Mouse (Mus musculus): ENCODE results near the gene Dda1. TPM values are rescaled to one million over a fixed set of nuclear protein-coding genes. Genes with fewer than 3 reads are reported as not detected.
"Not testable (repeated sequence)": the region's sequence is repeated elsewhere in the genome, so short reads cannot be mapped to it uniquely, and the experiment has no call there.

The Dda1 gene
- polyA plus RNA-seq, 1 experiment from 2014 or later = 169 TPM

DNA sequence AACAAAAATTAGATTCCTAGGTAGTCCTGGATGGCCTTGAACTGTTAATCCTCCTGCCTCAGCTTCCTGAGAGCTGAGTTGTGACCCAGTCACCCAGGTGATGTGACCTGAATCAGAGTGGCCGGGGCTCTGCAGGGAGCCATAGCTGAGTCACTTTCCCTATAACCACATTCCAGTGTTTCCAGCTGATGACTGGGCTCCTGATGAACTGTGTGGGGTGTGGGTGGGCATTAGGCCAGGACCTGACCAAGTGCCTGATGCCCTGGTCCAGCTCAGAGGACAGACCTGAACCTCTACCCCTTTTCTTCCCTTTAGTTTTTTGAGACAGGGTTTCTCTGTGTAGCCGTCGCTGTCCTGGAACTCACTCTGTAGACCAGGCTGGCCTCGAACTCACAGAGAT is 36.3 kb downstream of the Dda1 start:
- H3K4me1 ChIP-seq (replicated peaks) = peaks cover 30% of the 10 kb centered on the region
- no peak overlapping the region for H3K4me3 ChIP-seq
- 94% methylated on average over 4 of the region's 4 CpGs for WGBS
- no peaks in the 10 kb centered on the region for H3K9me3 ChIP-seq
- H3K27ac ChIP-seq = no peak overlapping the region
- H3K27me3 ChIP-seq (ENCODE audit: insufficient read depth, poor library complexity, severe bottlenecking) = peaks cover 60% of the 10 kb centered on the region
- H3K36me3 ChIP-seq = no peaks in the 10 kb centered on the region
- no peak for DNase-seq (ENCODE audit: low spot score)

DNA sequence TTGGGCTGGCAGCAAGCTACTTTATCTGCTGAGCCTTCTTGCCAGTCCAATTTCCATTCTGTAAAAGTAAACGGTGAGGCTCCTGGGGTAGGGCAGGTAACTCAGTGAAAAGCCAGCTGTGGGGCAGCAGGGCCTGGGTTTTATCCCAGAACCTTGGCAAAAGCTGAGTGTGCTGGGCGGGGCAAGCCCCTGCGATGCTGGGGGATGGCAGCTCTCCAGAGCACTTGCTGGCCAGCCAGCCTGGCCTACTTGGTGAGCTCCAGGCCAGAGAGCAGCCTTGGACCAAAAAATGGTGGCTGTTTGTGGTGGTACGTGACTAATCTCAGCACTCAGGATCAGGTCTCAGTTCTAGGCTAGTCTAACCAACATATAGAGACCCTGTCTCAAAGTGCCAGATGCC is 37.0 kb downstream of the Dda1 start:
- Histone ChIP-seq H3K36me3 (no peaks in the 10 kb centered on the region), H3K27me3 (ENCODE audit: insufficient read depth, poor library complexity, severe bottlenecking) (peaks cover 66% of the 10 kb centered on the region), H3K27ac (no peak overlapping the region), H3K9me3 (no peaks in the 10 kb centered on the region), H3K4me3 (no peak overlapping the region), H3K4me1 (replicated peaks) (peaks cover 30% of the 10 kb centered on the region)
- DNase-seq (ENCODE audit: low spot score) = no peak
- WGBS = 85% methylated on average over 4 of the region's 4 CpGs

DNA sequence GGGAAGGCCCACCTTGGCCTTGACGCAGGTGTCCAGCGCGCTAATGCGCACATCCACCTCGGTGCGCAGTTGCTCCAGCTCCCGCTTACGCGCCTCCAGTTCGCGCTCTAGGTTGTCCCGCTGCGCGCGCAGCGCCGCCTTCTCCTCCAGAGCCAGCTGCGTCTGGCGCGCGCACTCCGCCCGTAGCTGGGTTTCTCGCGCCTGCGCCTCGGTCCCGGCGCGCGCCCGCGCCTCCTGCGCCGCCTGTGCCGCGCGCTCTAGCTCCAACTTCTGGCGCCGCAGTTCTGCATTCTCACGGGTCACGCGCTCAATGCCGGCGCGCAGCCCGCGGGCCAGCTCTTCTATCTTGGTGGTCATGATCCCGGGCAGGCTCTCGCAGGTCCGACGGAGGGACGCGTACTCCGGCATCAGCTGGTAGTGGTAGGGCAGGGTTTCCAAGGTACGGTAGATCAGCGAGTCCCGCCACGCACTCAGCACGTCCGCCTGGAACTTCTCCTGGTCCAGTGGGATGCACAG is 38.6 kb downstream of the Dda1 start:
- no peaks in the 10 kb centered on the region for H3K36me3 ChIP-seq
- peak; percentile 84 for DNase-seq (ENCODE audit: low spot score)
- peaks cover 76% of the 10 kb centered on the region for H3K27me3 ChIP-seq (ENCODE audit: insufficient read depth, poor library complexity, severe bottlenecking)
- H3K9me3 ChIP-seq = no peaks in the 10 kb centered on the region
- H3K4me1 ChIP-seq (replicated peaks) = peaks cover 38% of the 10 kb centered on the region
- peak overlapping the region; percentile 50; the same call in 1 of the 2 replicates for H3K27ac ChIP-seq
- WGBS = under 1% methylated on average over 61 of the region's 61 CpGs
- peak overlapping the region; percentile 57 for H3K4me3 ChIP-seq

DNA sequence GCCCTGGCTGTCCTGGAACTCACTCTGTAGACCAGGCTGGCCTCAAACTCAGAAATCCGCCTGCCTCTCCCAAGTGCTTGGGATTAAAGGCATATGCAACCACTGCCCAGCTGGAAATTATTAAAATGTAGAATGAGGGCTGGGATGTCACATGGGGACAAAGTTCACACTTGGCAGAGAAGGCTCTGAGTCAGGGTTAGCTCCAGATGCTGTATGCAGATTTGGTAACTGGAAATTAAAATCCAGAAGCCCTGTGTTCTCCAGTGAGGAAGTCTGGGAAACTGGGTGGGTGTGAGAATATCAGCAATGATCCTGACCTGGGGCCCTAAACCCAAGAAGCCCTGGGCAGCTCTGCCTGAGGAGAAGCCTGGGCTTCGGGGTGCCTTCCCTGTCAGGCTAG is 40.3 kb downstream of the Dda1 start:
- H3K4me1 ChIP-seq (replicated peaks) = peaks cover 37% of the 10 kb centered on the region
- WGBS = 69% methylated on average over 2 of the region's 2 CpGs
- no peak for DNase-seq (ENCODE audit: low spot score)
- no peak overlapping the region for H3K27ac ChIP-seq
- H3K4me3 ChIP-seq = peak overlapping the region; percentile 24; the same call in 1 of the 2 replicates
- H3K27me3 ChIP-seq (ENCODE audit: insufficient read depth, poor library complexity, severe bottlenecking) = peaks cover 76% of the 10 kb centered on the region
- no peaks in the 10 kb centered on the region for H3K9me3 ChIP-seq
- H3K36me3 ChIP-seq = no peaks in the 10 kb centered on the region

DNA sequence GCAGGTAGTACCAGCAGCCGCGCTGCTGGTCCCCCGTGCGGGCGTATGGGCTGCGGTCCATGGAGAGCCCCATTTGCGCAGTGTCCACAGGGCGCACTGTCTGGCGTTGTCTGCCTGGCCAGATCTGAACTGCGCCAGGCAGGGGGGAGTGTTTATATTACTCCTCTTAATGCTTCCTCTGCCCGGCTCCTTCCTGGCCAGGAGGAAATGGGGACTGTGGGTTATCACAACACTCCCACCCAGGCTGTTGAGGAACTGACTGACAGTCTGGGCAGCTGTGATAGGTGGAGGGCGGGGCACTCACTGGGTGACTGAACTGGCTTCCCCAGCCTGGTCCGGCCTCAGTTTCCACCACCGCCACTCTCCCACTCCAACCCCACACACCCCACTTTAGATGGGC is 42.6 kb downstream of the Dda1 start, which contains the start of gene Plvap:
Gene Plvap, minus strand, starts transcription at position 109 of the 400 bp plus-strand sequence.
- H3K27me3 ChIP-seq (ENCODE audit: insufficient read depth, poor library complexity, severe bottlenecking) = peaks cover 52% of the 10 kb centered on the region
- 69% methylated on average over 14 of the region's 14 CpGs for WGBS

DNA sequence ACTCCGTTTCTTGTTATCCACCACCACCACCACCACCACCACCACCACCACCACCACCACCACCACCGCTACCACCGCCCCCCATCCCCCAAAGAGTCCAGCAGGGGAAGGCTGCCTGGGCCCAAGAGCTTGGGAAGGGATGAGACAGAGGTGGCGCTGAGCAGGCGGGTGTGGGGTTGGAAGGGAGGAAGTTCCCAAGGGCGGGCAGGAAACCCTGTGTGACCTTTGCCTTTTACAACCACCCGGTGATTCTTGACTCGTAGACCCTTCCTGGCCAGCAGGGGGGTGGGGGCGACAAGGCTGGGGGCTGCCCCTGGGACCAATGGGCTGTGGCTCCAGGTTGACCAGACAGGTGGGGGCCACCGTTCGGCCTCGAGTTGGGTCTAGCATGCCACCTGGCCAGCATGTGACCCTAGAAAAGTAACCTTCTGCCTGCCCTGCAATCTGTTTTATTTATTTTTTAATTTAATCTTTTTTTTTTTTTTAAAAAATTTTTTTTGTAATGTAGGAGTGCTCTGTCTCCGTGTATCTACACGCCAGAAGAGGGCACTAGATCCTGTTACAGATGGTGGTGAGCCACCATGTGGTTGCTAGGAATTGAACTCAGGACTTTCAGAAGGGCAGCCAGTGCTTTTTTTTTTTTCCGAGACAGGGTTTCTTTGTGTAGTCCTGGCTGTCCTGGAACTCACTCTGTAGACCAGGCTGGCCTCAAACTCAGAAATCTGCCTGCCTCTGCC is 44.2 kb downstream of the Dda1 start:
- WGBS = 70% methylated on average over 15 of the region's 15 CpGs
- Histone ChIP-seq H3K4me3 (no peak overlapping the region), H3K4me1 (replicated peaks) (peaks cover 40% of the 10 kb centered on the region), H3K9me3 (no peaks in the 10 kb centered on the region), H3K36me3 (no peaks in the 10 kb centered on the region), H3K27me3 (ENCODE audit: insufficient read depth, poor library complexity, severe bottlenecking) (peaks cover 37% of the 10 kb centered on the region), H3K27ac (no peak overlapping the region)
- DNase-seq (ENCODE audit: low spot score) = no peak

More for the DNA sequence above, 42.6 kb downstream of the Dda1 start, which contains the start of gene Plvap:
- Histone ChIP-seq H3K4me3 (peak within 1 kb of the TSS; percentile 24), H3K9me3 (no peaks in the 10 kb centered on the region), H3K4me1 (replicated peaks) (peaks cover 40% of the 10 kb centered on the region), H3K36me3 (no peaks in the 10 kb centered on the region), H3K27ac (peak within 1 kb of the TSS; percentile 35; the same call in 1 of the 2 replicates)
- DNase-seq (ENCODE audit: low spot score) = no peak

DNA sequence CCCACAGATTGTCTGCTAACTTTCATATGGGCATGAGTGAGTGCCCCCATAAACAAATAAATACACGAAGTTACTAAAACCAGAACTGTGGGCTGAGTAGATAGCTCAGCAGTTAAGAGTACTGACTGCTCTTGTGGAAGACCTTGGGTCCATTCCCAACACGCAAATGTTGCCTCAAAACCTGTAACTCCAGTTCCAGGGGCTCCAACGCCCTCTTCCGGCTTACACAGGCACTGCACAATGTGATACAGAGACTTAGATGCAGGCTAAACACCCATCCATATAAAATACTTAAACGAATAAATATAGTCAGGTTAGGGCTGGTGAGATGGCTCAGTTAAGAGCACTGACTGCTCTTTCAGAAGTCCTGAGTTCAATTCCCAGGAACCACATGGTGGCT is 46.0 kb downstream of the Dda1 start:
- Histone ChIP-seq H3K36me3 (no peaks in the 10 kb centered on the region), H3K27ac (no peak overlapping the region), H3K9me3 (no peaks in the 10 kb centered on the region), H3K4me3 (no peak overlapping the region), H3K27me3 (ENCODE audit: insufficient read depth, poor library complexity, severe bottlenecking) (peaks cover 19% of the 10 kb centered on the region), H3K4me1 (replicated peaks) (peaks cover 36% of the 10 kb centered on the region)
- 78% methylated on average over 5 of the region's 5 CpGs for WGBS
- DNase-seq (ENCODE audit: low spot score) = no peak

DNA sequence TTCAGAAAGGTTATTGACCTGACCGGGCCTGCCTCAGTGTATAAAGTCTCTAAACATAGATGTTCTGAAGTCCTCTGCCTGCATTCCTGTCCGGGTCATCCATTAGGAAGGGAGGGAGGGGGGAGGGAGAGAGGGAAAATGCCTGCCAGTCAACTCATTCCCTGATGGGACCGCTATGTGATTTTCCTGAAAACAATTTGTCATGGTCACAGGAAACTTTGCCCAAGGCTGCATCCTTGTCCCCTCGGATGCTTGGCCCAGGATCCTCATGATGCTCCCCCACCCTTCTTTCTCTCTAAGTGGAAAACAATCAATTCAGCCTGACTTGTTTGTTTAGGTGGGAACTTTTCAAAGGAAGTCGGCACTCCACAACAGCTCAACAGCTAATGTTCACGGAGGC is 47.8 kb downstream of the Dda1 start:
- Histone ChIP-seq H3K4me3 (no peak overlapping the region), H3K4me1 (replicated peaks) (peaks cover 35% of the 10 kb centered on the region), H3K9me3 (no peaks in the 10 kb centered on the region), H3K27ac (peak overlapping the region; percentile 17; the same call in 1 of the 2 replicates), H3K36me3 (no peaks in the 10 kb centered on the region), H3K27me3 (ENCODE audit: insufficient read depth, poor library complexity, severe bottlenecking) (peaks cover 2% of the 10 kb centered on the region; the same call in 1 of the 2 replicates)
- WGBS = 9% methylated on average over 6 of the region's 6 CpGs
- DNase-seq (ENCODE audit: low spot score) = peak; percentile 55

DNA sequence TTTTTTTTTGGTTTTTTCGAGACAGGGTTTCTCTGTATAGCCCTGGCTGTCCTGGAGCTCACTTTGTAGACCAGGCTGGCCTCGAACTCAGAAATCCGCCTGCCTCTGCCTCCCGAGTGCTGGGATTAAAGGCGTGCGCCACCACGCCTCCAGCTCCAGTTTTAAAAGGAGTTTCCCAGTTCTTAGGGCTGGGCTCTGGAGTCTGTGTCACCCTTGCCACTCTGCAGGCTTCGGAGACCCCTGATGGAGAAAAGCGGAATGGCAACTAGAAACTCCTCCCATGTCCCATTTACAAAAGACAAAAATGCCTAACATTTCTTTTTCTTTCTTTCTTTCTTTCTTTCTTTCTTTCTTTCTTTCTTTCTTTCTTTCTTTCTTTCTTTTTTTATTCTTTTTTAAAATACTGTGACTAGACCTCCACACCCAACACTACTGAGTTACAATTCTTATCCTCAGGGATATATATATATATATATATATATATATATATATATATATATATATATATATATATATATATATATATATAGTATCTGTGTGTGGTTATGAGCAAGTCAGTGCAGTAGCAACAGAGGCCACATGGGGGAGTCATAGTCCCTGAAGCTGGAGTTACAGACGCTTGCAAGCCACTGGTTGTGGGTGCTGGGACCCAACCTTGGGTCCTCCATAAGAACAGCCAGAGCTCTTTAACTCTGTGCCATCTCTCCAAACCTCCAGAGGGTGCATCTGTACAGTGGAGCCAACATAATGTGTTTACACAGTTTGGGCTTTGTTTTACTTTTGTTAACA is 50.2 kb downstream of the Dda1 start:
- H3K27me3 ChIP-seq (ENCODE audit: insufficient read depth, poor library complexity, severe bottlenecking) = peaks cover 20% of the 10 kb centered on the region
- not testable (repeated sequence) for H3K4me3 ChIP-seq, H3K36me3 ChIP-seq, H3K9me3 ChIP-seq, H3K27ac ChIP-seq
- DNase-seq (ENCODE audit: low spot score) = peak; percentile 69
- peaks cover 32% of the 10 kb centered on the region for H3K4me1 ChIP-seq (replicated peaks)
- WGBS = 43% methylated on average over 10 of the region's 10 CpGs

DNA sequence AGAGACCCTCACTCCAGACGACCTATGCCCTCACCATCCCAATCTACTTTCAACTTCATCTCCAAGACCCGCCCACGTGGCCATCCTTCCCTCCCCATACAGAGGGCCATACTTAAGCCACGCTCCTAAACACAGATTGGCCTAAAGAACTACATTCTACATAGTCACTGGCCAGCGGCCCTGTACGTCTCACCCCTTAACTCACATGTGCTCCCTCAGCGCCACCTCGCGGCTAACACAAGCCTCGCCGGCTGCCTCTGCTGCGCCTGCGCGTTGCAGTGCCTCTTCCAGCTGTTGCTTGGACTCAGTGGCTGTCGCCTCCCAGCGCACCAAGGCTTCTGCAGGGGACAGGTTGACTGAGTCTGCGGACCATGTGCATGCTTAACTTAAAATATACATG is 52.6 kb downstream of the Dda1 start:
- no peaks in the 10 kb centered on the region for H3K9me3 ChIP-seq
- no peak overlapping the region for H3K27ac ChIP-seq
- peaks cover 44% of the 10 kb centered on the region for H3K27me3 ChIP-seq (ENCODE audit: insufficient read depth, poor library complexity, severe bottlenecking)
- no peaks in the 10 kb centered on the region for H3K36me3 ChIP-seq
- H3K4me3 ChIP-seq = no peak overlapping the region
- WGBS = 5% methylated on average over 17 of the region's 17 CpGs
- DNase-seq (ENCODE audit: low spot score) = peak; percentile 94
- H3K4me1 ChIP-seq (replicated peaks) = peaks cover 41% of the 10 kb centered on the region

DNA sequence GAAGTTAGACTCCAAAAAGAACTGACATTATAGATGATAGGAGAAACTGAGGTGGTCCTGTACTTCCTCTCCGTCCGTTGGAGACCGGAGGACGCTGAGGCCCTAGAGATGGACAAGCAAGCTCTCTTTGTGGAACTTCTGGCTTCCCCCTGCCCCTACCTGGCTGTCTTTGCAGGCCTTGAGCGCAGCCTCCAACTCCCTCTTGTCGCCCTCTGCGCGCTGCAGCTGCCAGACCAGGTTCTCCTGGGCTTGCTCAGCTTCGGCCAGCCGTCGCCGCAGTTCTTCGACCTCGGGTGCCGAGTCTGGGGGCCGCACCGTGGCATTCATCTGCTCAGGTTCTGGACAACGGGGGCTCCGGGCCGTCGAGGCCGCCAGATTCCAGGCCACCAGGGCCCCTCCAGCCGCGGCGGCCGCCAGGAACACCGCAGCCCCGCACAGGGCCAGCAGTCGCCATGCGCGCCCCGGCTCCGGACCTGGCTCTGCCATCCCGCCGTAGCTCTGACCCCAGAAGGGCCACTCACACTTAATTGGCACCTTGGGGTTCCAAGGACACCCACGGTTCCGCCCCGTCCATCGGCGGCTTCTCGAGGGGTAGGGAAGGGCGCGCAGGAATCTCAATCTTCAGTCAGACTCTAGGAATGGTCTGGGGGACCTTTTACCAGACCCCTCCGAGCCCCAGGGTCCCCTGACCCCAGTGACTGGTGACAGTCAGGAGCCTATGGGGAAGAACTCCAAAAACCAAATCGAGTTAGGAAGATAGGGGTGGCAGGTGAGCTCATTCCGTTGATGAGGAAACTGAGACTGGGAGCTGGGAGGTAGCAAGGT is 56.4 kb downstream of the Dda1 start, which contains the start of gene Ccdc194:
Gene Ccdc194, minus strand, starts transcription at position 486 of the 825 bp plus-strand sequence.
- DNase-seq (ENCODE audit: low spot score) = peak; percentile 45
- Histone ChIP-seq H3K4me1 (replicated peaks) (peaks cover 28% of the 10 kb centered on the region), H3K4me3 (peak within 1 kb of the TSS; percentile 39), H3K36me3 (no peaks in the 10 kb centered on the region), H3K9me3 (no peaks in the 10 kb centered on the region), H3K27me3 (ENCODE audit: insufficient read depth, poor library complexity, severe bottlenecking) (peaks cover 66% of the 10 kb centered on the region), H3K27ac (peak within 1 kb of the TSS; percentile 43; the same call in 1 of the 2 replicates)
- WGBS = 5% methylated on average over 46 of the region's 46 CpGs
